In the genomic region with DNA sequence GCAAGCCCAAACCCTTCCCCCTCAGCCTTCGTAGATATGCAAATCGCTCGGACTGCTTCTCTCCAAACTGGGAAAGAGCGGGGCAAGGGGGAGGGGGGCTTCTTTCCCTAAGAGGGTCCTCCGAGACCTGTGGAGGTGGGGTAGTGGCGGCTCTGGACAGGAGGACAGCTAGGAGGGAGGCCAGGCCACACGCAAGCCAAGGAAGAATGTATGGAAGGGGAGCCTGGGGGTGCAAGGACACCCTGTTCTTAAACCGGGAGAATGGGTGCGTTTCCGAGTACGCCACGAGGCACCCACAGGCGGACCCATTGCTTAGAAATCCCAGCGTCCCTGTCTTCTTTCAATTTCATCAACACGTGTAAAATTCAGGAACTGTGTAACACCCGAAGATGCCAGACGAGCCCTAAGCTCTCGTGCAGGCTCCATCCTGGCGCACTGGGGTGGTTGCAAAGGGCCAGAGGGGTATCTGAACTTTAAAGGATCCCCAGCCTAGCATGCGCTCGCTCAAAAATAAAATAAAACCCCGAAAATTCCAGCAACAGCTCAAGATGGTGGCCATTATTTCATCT, we compare ENCODE assay signal across 9 mouse cellular contexts. TPM values are rescaled to one million over a fixed set of nuclear protein-coding genes. Genes with fewer than 3 reads are reported as not detected.
DNase-seq lines count a peak whose midpoint lies in the region; ATAC-seq lines count a peak whose summit lies in the region.
"Had no signal": no experiment of that assay in that cellular context is flagged by ENCODE, and none has a peak within 500 bp of the region (broad histone marks: within the 10 kb centered on the region; RNA-seq: fewer than 3 reads in every experiment).

No protein-coding gene starts in this region.

- 0 out of 2 replicates have a peak, but pooled peaks have one; percentile 10 for ATAC-seq in embryonic facial prominence, embryonic 13.5 days (ENCODE audit: insufficient number of reproducible peaks, insufficient read depth, low FRiP score, low TSS enrichment, low read depth)
- peak; percentile 9; the same call in 1 of the 2 replicates for ATAC-seq in liver, embryonic 13.5 days (ENCODE audit: low read depth)

- H3K4me1 ChIP-seq in embryonic facial prominence, embryonic 13.5 days, result peaks cover 68% of the 10 kb centered on the region
- peaks cover 81% of the 10 kb centered on the region for H3K4me1 ChIP-seq in hindbrain, embryonic 10.5 days (replicated peaks)
- peaks cover 26% of the 10 kb centered on the region for H3K4me1 ChIP-seq in liver, embryonic 13.5 days (replicated peaks)

- WGBS in embryonic facial prominence, embryonic 13.5 days, result under 1% methylated on average over 22 of the region's 22 CpGs
- WGBS in hindbrain, embryonic 10.5 days, result under 1% methylated on average over 22 of the region's 22 CpGs
- WGBS in liver, embryonic 13.5 days (ENCODE audit: insufficient replicate concordance), result under 1% methylated on average over 22 of the region's 22 CpGs

- peaks cover 22% of the 10 kb centered on the region for H3K36me3 ChIP-seq in embryonic facial prominence, embryonic 13.5 days
- H3K36me3 ChIP-seq in hindbrain, embryonic 10.5 days, result peaks cover 29% of the 10 kb centered on the region
- peaks cover 17% of the 10 kb centered on the region for H3K36me3 ChIP-seq in liver, embryonic 13.5 days
- H3K36me3 ChIP-seq in splenic B cell, adult 2 months (ENCODE audit: control insufficient read depth, insufficient read depth, low read length, poor library complexity, severe bottlenecking), result no peaks in the 10 kb centered on the region

- H3K27me3 ChIP-seq in embryonic facial prominence, embryonic 13.5 days, result peaks cover 18% of the 10 kb centered on the region
- H3K27me3 ChIP-seq in hindbrain, embryonic 10.5 days (ENCODE audit: insufficient read depth, poor library complexity, severe bottlenecking), result peaks cover 21% of the 10 kb centered on the region
- H3K27me3 ChIP-seq in liver, embryonic 13.5 days, result peaks cover 84% of the 10 kb centered on the region
- H3K27me3 ChIP-seq in splenic B cell, adult 2 months (ENCODE audit: control insufficient read depth, insufficient read depth, low read length, poor library complexity, severe bottlenecking), result peaks cover 2% of the 10 kb centered on the region
- H3K27me3 ChIP-seq: Patski had no signal

- no peaks in the 10 kb centered on the region for H3K9me3 ChIP-seq in embryonic facial prominence, embryonic 13.5 days
- H3K9me3 ChIP-seq in hindbrain, embryonic 10.5 days, result no peaks in the 10 kb centered on the region
- H3K9me3 ChIP-seq in liver, embryonic 13.5 days (replicated peaks), result no peaks in the 10 kb centered on the region

- peak overlapping the region; percentile 93 for H3K4me2 ChIP-seq in embryonic facial prominence, embryonic 13.5 days
- H3K4me2 ChIP-seq in liver, embryonic 13.5 days, result peak overlapping the region; percentile 63

- intact Hi-C loops in gastrocnemius, postnatal 14 days (cut with DNase I; ENCODE audit: low total_unique reads), result no loop called here

- H3K4me3 ChIP-seq in embryonic facial prominence, embryonic 13.5 days, result peak overlapping the region; percentile 67
- peak overlapping the region; percentile 86 for H3K4me3 ChIP-seq in hindbrain, embryonic 10.5 days
- peak overlapping the region; percentile 59 for H3K4me3 ChIP-seq in liver, embryonic 13.5 days (replicated peaks)

- H3K27ac ChIP-seq in embryonic facial prominence, embryonic 13.5 days, result peak overlapping the region; percentile 87
- peak overlapping the region; percentile 97 for H3K27ac ChIP-seq in hindbrain, embryonic 10.5 days
- peak overlapping the region; percentile 79 for H3K27ac ChIP-seq in liver, embryonic 13.5 days

- H3K9ac ChIP-seq in embryonic facial prominence, embryonic 13.5 days, result peak overlapping the region; percentile 86
- 0 out of 2 replicates have a peak overlapping the region, but pooled peaks have one; percentile 22 for H3K9ac ChIP-seq in liver, embryonic 13.5 days

- DNase-seq in gastrocnemius, postnatal 10 days, result peak; percentile 24
- DNase-seq in gastrocnemius, postnatal 14 days, result no peak
- no peak for DNase-seq in hindbrain, embryonic 10.5 days (ENCODE audit: low spot score)
- no peak for DNase-seq in liver, embryonic 13.5 days
- peak; percentile 30 for DNase-seq in splenic B cell, adult 2 months (ENCODE audit: low read depth, low spot score)
- DNase-seq in layer of hippocampus, adult 9-11 months, result no peak
- DNase-seq in yolk sac, embryonic 10.5 days (ENCODE audit: low spot score), result no peak

RNA-seq across cellular contexts. Expression of a gene that starts 0.4 kb away (rescaled TPM):
- total RNA-seq in gastrocnemius, postnatal 10 days (2021), result 10 to 100 TPM; 34.7 to 51.6 TPM
- total RNA-seq in gastrocnemius, postnatal 14 days (2021), result 10 to 100 TPM; 12.5 to 31.5 TPM
- polyA plus RNA-seq in embryonic facial prominence, embryonic 13.5 days (2015; fragmentation: Nextera tagmentation; extraction: Ambion mirVana), result 127 and 136 TPM in 2 replicates
- polyA plus RNA-seq in hindbrain, embryonic 10.5 days (2016; fragmentation: Nextera tagmentation; extraction: Ambion mirVana), result 166 and 220 TPM in 2 replicates
- 36.8 and 50.3 TPM in 2 replicates for polyA plus RNA-seq in liver, embryonic 13.5 days (2015; fragmentation: Nextera tagmentation; extraction: Ambion mirVana)

RNA-seq across cellular contexts. Expression of a gene that starts 25.2 kb away (rescaled TPM):
- 10 to 100 TPM; 12.1 to 12.9 TPM for total RNA-seq in gastrocnemius, postnatal 10 days (2021)
- total RNA-seq in gastrocnemius, postnatal 14 days (2021), result 1 to 10 TPM; 7.6 to 8.5 TPM
- 26.2 and 27.1 TPM in 2 replicates for polyA plus RNA-seq in embryonic facial prominence, embryonic 13.5 days (2015; fragmentation: Nextera tagmentation; extraction: Ambion mirVana)
- polyA plus RNA-seq in hindbrain, embryonic 10.5 days (2016; fragmentation: Nextera tagmentation; extraction: Ambion mirVana), result 30.5 and 33.0 TPM in 2 replicates
- 9.6 and 11.2 TPM in 2 replicates for polyA plus RNA-seq in liver, embryonic 13.5 days (2015; fragmentation: Nextera tagmentation; extraction: Ambion mirVana)

RNA-seq across cellular contexts. Expression of a gene that starts 43.8 kb away (rescaled TPM):
- total RNA-seq in gastrocnemius, postnatal 10 days (2021), result not detected
- not detected for total RNA-seq in gastrocnemius, postnatal 14 days (2021)
- 0.80 and 1.3 TPM in 2 replicates for polyA plus RNA-seq in embryonic facial prominence, embryonic 13.5 days (2015; fragmentation: Nextera tagmentation; extraction: Ambion mirVana)
- 43.4 and 55.3 TPM in 2 replicates for polyA plus RNA-seq in hindbrain, embryonic 10.5 days (2016; fragmentation: Nextera tagmentation; extraction: Ambion mirVana)
- 0.07 and 0.14 TPM in 2 replicates for polyA plus RNA-seq in liver, embryonic 13.5 days (2015; fragmentation: Nextera tagmentation; extraction: Ambion mirVana)

Comparison
In these comparisons a context has a peak if more than half of its experiments do, and no peak if none do; other contexts are left out.
1. DNase-seq: peak in gastrocnemius, postnatal 10 days (single experiment) and splenic B cell, adult 2 months (single experiment); none in gastrocnemius, postnatal 14 days (single experiment), hindbrain, embryonic 10.5 days (single experiment), liver, embryonic 13.5 days (single experiment), layer of hippocampus, adult 9-11 months (single experiment) and yolk sac, embryonic 10.5 days (single experiment).
2. RNA of a gene that starts 43.8 kb away (polyA plus RNA-seq): 43.4 to 55.3 TPM in hindbrain, embryonic 10.5 days; 0.80 to 1.3 TPM in embryonic facial prominence, embryonic 13.5 days and 0.07 to 0.14 TPM in liver, embryonic 13.5 days; every median in the first group is over 10 times any median in the second.
3. Peak in every context shown above with its lines, with median percentiles within 50 percentile points of each other: H3K27ac ChIP-seq and H3K4me3 ChIP-seq.